Mouse (Mus musculus): ENCODE measurements around the gene Myo10. TPM values are rescaled to one million over a fixed set of nuclear protein-coding genes. Genes with fewer than 3 reads are reported as not detected.
"Not testable (repeated sequence)": the region's sequence is repeated elsewhere in the genome, so short reads cannot be mapped to it uniquely, and the experiment has no call there.

Myo10 gene
- polyA plus RNA-seq, 1 experiment from 2014 or later = 28.4 TPM

DNA sequence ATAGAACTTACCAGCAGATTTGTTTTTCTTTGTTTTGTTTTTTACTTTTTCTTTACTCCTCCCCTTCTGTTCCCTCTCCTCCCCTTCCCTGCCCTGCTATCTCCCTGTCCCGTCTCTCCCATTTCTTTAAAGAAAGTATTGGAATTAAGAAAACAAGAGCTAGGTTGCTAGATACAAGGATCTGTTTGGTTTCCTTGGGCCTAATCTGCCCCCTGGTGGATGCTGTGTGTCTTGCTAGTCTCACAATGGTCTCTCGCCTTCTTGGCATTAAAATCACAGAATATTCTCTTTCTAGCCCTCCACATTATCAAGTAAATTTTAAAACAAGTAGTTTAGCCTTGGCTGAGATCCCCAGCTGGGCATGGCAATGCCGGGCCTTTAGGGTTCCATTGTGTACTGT is 94.7 kb downstream of the Myo10 start:
- Histone ChIP-seq H3K9ac (no peak overlapping the region), H3K36me3 (peaks cover 19% of the 10 kb centered on the region; the same call in 1 of the 2 replicates), H3K4me2 (no peak overlapping the region), H3K4me3 (no peak overlapping the region), H3K27me3 (no peaks in the 10 kb centered on the region), H3K27ac (no peak overlapping the region), H3K4me1 (peaks cover 11% of the 10 kb centered on the region), H3K9me3 (no peaks in the 10 kb centered on the region)
- ATAC-seq (ENCODE audit: insufficient number of reproducible peaks, low FRiP score, low TSS enrichment, low read depth) = no peak
- WGBS = 18% methylated on average over 3 of the region's 3 CpGs

DNA sequence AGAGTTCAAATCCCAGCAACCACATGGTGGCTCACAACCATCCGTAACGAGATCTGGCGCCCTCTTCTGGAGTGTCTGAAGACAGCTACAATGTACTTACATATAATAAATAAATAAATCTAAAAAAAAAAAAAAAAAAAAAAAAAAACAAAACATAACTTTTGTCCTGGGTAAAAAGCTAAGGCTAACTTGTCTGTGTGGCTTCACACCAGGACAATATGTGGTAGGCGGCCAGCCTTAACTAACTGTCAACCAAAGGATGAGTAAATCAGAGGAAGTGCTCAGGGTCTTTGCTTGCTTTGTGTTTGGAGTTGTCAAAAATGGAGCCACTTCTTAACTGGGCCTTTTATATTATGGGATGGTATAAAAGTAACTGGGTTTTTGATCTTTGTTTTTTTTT is 95.8 kb downstream of the Myo10 start:
- H3K27me3 ChIP-seq; H3K27ac ChIP-seq; H3K4me3 ChIP-seq; ATAC-seq (ENCODE audit: insufficient number of reproducible peaks, low FRiP score, low TSS enrichment, low read depth); H3K9me3 ChIP-seq; H3K4me2 ChIP-seq; H3K9ac ChIP-seq: not testable (repeated sequence)
- Histone ChIP-seq H3K36me3 (peaks cover 28% of the 10 kb centered on the region), H3K4me1 (peaks cover 11% of the 10 kb centered on the region)
- WGBS = 92% methylated on average over 4 of the region's 4 CpGs

DNA sequence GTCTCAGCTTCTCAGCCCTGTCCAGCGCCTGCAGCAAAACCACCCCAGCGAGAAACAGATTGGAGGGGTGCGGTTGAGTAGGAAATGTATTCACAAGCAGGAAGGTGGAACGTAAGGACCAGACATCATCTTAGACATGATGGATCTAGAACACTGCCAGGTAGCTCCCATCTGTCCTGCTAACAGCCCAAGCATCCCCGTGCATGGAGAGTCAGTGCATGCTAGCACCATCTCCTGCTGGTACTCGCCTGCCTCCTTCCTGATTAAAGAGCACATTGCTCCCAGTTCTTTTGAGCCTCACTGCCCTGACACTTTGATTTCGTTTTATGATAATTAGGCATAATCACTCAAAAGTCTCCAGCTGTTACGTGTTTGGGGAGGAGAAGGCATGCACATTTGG is 96.9 kb downstream of the Myo10 start:
- peaks cover 36% of the 10 kb centered on the region for H3K36me3 ChIP-seq
- H3K27me3 ChIP-seq = no peaks in the 10 kb centered on the region
- no peak overlapping the region for H3K9ac ChIP-seq
- H3K9me3 ChIP-seq = no peaks in the 10 kb centered on the region
- no peak overlapping the region for H3K4me2 ChIP-seq
- ATAC-seq (ENCODE audit: insufficient number of reproducible peaks, low FRiP score, low TSS enrichment, low read depth) = no peak
- no peak overlapping the region for H3K4me3 ChIP-seq
- H3K4me1 ChIP-seq = 0 out of 2 replicates have a peak, but pooled peaks cover 4% of the 10 kb centered on the region
- no peak overlapping the region for H3K27ac ChIP-seq
- 68% methylated on average over 8 of the region's 8 CpGs for WGBS

DNA sequence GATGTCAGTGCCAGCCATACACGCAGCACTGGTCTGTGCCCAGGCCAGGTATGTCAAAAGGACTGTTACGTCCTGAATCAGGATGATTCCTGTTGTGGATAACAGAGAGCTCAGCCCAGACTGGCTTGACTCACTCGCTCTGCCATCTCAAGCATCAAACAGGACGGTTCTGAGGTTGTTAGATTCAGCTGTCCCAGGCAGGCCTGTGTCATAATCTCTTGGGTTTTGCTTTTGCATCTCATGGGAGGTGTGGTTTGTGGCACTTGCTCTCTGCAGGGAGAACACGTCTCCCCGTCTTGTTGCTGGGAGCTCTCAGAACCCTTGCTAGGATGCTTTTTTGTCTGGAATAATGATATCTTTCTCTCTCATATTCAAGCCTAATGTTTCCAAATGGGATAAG is 97.9 kb downstream of the Myo10 start:
- H3K4me3 ChIP-seq = no peak overlapping the region
- H3K27ac ChIP-seq = no peak overlapping the region
- H3K4me2 ChIP-seq = no peak overlapping the region
- WGBS = 81% methylated on average over 6 of the region's 6 CpGs
- no peak for ATAC-seq (ENCODE audit: insufficient number of reproducible peaks, low FRiP score, low TSS enrichment, low read depth)
- peaks cover 42% of the 10 kb centered on the region for H3K36me3 ChIP-seq
- 0 out of 2 replicates have a peak, but pooled peaks cover 4% of the 10 kb centered on the region for H3K4me1 ChIP-seq
- no peak overlapping the region for H3K9ac ChIP-seq
- no peaks in the 10 kb centered on the region for H3K9me3 ChIP-seq
- H3K27me3 ChIP-seq = no peaks in the 10 kb centered on the region

DNA sequence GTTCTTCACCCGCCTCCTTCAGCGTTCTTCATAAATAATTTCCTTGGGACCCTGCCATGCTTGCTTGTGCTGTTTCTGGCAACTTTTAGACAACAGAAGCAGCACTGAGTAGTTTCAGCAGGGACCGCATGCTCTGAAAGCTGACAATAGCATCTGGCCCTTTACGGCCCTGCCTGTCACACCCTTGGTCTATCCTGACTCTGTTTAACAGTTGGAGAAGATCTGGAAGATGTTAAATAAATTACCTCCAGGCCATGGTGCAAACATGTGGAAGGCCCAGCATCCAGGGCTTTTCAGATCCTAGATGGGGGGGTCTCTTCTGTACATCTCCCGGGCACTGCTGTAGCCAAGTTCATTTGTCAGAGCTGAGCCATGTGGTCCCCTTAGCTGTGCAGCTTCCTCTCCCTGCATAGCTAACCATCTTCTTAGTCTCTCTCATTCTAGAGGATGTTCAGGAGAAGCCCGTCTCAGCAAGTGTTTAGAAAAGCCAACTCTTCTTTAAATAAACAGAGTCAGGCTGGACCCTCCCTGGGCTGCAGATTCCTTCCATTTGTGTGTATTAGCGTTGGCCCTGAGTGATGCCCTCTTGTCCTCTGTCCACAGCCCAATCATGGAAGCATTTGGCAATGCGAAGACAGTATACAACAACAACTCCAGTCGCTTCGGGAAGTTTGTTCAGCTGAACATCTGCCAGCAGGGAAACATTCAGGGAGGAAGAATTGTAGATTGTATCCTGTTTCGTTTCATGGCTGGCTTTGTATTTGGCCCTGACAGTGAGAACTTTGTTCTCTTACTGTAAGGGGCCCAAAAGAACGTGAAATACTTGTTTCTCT is 101.2 kb downstream of the Myo10 start:
- H3K9ac ChIP-seq = no peak overlapping the region
- no peaks in the 10 kb centered on the region for H3K27me3 ChIP-seq
- WGBS = 53% methylated on average over 12 of the region's 12 CpGs
- H3K27ac ChIP-seq = peak overlapping the region; percentile 47; the same call in 1 of the 2 replicates
- 0 out of 2 replicates have a peak, but pooled peaks cover 3% of the 10 kb centered on the region for H3K4me1 ChIP-seq
- no peaks in the 10 kb centered on the region for H3K9me3 ChIP-seq
- H3K36me3 ChIP-seq = peaks cover 58% of the 10 kb centered on the region
- H3K4me3 ChIP-seq = no peak overlapping the region
- ATAC-seq (ENCODE audit: insufficient number of reproducible peaks, low FRiP score, low TSS enrichment, low read depth) = no peak
- no peak overlapping the region for H3K4me2 ChIP-seq

DNA sequence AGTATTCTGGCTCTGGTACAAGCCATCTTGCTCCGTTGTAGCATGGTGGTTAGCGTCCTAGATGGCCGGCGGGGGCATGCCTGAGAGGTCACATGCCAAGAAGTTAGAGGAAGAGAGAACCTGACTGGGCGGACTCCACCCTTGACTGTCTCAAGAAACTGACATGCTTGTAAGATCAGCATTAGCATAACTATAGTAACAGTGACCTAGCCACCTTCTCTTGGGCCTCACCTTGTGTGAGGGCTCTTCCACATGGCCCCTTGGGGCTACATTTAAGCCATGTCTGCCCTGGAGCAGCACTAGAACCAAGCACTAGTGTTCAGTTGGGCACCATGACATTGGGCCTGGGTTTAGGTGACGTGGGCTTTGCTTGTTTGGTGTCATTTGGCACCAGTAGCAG is 102.2 kb downstream of the Myo10 start:
- H3K9ac ChIP-seq = no peak overlapping the region
- ATAC-seq (ENCODE audit: insufficient number of reproducible peaks, low FRiP score, low TSS enrichment, low read depth) = no peak
- H3K27me3 ChIP-seq = no peaks in the 10 kb centered on the region
- WGBS = 95% methylated on average over 6 of the region's 6 CpGs
- no peaks in the 10 kb centered on the region for H3K9me3 ChIP-seq
- H3K4me2 ChIP-seq = no peak overlapping the region
- H3K27ac ChIP-seq = no peak overlapping the region
- H3K36me3 ChIP-seq = peaks cover 61% of the 10 kb centered on the region
- 0 out of 2 replicates have a peak, but pooled peaks cover 3% of the 10 kb centered on the region for H3K4me1 ChIP-seq
- H3K4me3 ChIP-seq = no peak overlapping the region

DNA sequence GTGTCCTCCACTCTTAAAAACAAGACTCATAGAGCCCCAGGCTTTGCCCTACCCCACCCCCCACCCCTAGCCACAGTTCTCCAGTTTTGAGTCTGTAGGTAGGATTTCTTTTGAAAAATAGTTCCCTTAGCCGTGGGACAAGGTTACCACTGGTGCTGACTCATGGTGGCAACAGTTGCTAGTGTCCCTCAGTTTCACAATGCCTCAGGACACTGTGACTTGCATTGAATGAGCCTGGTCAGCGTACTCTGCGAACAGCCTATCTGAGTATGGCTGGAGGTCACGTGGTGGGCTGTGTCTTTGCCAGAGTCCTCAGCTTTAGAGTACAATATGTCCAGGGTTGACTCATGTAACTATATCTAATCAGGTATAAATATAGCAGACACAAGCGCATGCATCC is 104.5 kb downstream of the Myo10 start:
- Histone ChIP-seq H3K4me3 (no peak overlapping the region), H3K4me1 (0 out of 2 replicates have a peak, but pooled peaks cover 3% of the 10 kb centered on the region), H3K9ac (no peak overlapping the region), H3K36me3 (peaks cover 44% of the 10 kb centered on the region), H3K27ac (no peak overlapping the region), H3K4me2 (no peak overlapping the region), H3K27me3 (no peaks in the 10 kb centered on the region), H3K9me3 (no peaks in the 10 kb centered on the region)
- WGBS = 90% methylated on average over 5 of the region's 5 CpGs
- ATAC-seq (ENCODE audit: insufficient number of reproducible peaks, low FRiP score, low TSS enrichment, low read depth) = no peak

DNA sequence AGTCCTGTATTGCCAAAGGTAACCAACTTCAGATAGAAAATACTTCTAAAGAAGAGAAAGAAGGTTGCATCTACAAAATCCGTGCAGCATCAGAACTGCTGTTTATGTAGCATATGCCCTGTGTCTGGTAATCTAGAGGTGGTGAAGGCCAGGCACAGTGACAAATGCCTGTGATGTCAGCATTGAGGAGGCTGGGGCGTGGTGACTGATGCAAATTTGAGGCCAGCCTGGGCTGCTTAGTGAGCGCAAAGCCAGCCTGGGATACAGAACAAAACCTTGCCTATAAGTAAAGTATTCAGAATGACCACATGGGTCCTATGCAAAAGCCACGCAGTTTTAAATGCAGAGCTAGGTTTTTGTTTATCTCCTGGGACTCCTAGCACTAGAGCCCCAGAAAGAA is 106.2 kb downstream of the Myo10 start:
- no peak for ATAC-seq (ENCODE audit: insufficient number of reproducible peaks, low FRiP score, low TSS enrichment, low read depth)
- Histone ChIP-seq H3K9me3 (no peaks in the 10 kb centered on the region), H3K4me2 (no peak overlapping the region), H3K4me1 (0 out of 2 replicates have a peak, but pooled peaks cover 3% of the 10 kb centered on the region), H3K9ac (no peak overlapping the region), H3K27ac (no peak overlapping the region), H3K36me3 (peaks cover 41% of the 10 kb centered on the region), H3K4me3 (no peak overlapping the region), H3K27me3 (no peaks in the 10 kb centered on the region)
- 67% methylated on average over 4 of the region's 4 CpGs for WGBS

DNA sequence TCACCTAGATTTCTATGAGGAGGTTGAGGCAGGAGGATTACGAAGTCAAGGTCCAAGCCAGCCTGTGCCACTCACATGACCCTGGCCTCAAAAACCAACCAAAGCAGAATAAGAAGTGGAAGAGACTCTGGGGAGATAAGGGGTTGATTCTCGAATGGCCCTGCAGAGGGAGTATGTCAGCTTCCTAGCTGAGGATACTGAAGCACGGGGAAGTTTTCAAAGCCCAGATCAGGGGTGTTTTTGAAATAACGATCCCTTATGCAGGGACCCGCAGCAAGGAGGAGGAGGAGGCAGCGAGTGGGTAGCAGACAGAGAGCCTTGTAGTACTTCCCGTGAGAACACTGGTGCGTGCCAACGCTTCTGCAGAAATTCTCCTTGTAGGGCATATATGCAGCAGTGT is 108.7 kb downstream of the Myo10 start:
- Histone ChIP-seq H3K9ac (no peak overlapping the region), H3K36me3 (peaks cover 40% of the 10 kb centered on the region)
- ATAC-seq (ENCODE audit: insufficient number of reproducible peaks, low FRiP score, low TSS enrichment, low read depth) = no peak

DNA sequence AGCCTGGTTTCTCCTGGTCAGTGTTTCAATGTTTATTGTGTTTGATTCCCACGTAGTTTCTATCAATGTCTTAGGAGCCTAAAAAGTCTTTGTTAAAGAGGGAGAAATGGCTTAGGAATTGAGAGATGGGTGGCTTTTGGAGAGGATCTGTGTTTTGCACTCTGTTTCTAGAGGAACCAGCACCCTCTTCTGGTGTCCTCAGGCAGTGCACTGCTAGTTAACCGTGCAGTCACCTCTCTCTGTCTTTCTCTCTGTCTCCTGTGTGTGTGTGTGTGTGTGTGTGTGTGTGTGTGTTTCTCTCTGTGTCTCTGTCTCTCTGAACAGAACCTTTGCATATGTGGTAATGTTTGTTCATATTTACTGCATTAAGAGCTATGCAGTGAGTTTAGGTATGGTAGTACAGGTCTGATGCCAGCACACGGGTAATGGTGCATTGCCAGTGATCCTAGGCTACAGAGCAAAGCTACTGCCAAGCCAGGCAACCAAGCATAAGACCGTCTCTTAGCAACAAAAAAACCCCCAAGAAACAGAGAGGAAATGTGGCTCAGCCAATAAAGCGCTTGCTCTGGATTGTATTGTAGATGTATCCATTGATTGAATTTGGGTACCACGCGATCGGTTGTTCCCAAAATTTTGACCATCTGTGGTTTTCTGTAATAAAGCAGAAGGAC is 110.6 kb downstream of the Myo10 start:
- Histone ChIP-seq H3K4me3 (no peak overlapping the region), H3K27ac (no peak overlapping the region), H3K9me3 (no peaks in the 10 kb centered on the region), H3K4me1 (no peaks in the 10 kb centered on the region), H3K9ac (no peak overlapping the region), H3K36me3 (peaks cover 51% of the 10 kb centered on the region), H3K4me2 (no peak overlapping the region), H3K27me3 (no peaks in the 10 kb centered on the region)
- WGBS = 85% methylated on average over 8 of the region's 8 CpGs
- no peak for ATAC-seq (ENCODE audit: insufficient number of reproducible peaks, low FRiP score, low TSS enrichment, low read depth)

More for the DNA sequence above, 108.7 kb downstream of the Myo10 start:
- H3K9me3 ChIP-seq = no peaks in the 10 kb centered on the region
- WGBS = 44% methylated on average over 9 of the region's 9 CpGs
- H3K4me1 ChIP-seq = no peaks in the 10 kb centered on the region
- no peak overlapping the region for H3K4me2 ChIP-seq
- no peak overlapping the region for H3K27ac ChIP-seq
- H3K27me3 ChIP-seq = no peaks in the 10 kb centered on the region
- no peak overlapping the region for H3K4me3 ChIP-seq

DNA sequence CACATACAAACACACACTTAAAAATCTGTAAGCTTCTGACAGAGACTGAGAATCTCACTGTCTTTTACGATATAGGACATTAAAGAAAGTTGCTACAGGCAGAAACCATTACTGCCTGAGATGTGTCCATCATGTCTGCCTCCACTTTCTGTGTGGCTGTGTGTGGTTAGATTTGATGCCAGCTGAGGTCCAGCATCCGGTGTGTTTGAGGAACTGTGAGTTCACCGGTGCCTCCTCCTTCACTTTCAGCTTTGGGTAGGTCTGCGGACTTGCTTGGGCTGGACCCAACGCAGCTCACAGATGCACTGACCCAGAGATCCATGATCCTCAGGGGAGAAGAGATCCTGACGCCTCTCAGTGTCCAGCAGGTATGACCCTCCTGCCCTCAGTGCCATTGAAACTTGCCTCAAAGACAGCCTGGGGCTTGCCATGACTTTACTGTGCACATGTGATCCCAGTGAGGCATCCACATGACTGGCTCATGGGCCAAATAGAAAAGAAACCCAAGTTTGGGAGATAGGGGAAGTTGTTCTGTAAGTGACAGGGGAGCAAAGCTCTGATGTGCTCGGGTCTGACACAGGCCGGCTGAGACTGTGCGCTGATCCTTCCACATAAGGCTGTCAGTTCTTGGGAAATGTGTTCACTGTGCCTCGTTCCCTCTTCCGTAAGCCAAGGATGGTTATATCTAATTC is 111.6 kb downstream of the Myo10 start:
- Histone ChIP-seq H3K27ac (no peak overlapping the region), H3K36me3 (peaks cover 50% of the 10 kb centered on the region), H3K4me1 (no peaks in the 10 kb centered on the region), H3K9ac (no peak overlapping the region), H3K27me3 (no peaks in the 10 kb centered on the region), H3K4me3 (no peak overlapping the region), H3K4me2 (no peak overlapping the region), H3K9me3 (no peaks in the 10 kb centered on the region)
- no peak for ATAC-seq (ENCODE audit: insufficient number of reproducible peaks, low FRiP score, low TSS enrichment, low read depth)
- WGBS = 92% methylated on average over 11 of the region's 11 CpGs

DNA sequence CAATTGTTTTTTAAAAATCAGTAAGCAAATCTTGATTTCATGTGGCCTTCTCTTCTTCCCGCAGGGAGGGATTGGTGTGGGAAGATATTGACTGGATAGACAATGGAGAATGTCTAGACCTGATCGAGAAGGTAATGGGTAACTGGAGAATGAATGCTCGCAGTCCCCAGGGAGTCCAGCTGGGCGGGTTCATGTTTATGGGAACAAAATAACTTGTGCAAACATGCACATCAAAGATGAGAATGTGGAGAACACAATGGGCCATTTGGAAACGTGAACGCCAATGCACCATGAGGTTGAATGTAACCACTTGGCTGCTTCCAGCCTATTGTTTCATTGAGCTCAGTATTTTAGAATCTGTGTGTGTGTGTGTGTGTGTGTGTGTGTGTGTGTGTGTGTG is 114.2 kb downstream of the Myo10 start:
- 85% methylated on average over 6 of the region's 6 CpGs for WGBS
- Histone ChIP-seq H3K27me3 (no peaks in the 10 kb centered on the region), H3K36me3 (peaks cover 69% of the 10 kb centered on the region), H3K4me2 (no peak overlapping the region), H3K9me3 (no peaks in the 10 kb centered on the region), H3K27ac (no peak overlapping the region), H3K9ac (no peak overlapping the region), H3K4me3 (no peak overlapping the region), H3K4me1 (no peaks in the 10 kb centered on the region)
- no peak for ATAC-seq (ENCODE audit: insufficient number of reproducible peaks, low FRiP score, low TSS enrichment, low read depth)
